Mouse (Mus musculus) spleen, adult 12 weeks (tissue): Measurements from ENCODE around the gene Gm21962.

Experiments used
- DNase-seq: peaks from one replicate; pipeline ENCODE4 v3.0.0; 2022; ENCODE audit warnings: low spot score

Gene Gm21962

DNA sequence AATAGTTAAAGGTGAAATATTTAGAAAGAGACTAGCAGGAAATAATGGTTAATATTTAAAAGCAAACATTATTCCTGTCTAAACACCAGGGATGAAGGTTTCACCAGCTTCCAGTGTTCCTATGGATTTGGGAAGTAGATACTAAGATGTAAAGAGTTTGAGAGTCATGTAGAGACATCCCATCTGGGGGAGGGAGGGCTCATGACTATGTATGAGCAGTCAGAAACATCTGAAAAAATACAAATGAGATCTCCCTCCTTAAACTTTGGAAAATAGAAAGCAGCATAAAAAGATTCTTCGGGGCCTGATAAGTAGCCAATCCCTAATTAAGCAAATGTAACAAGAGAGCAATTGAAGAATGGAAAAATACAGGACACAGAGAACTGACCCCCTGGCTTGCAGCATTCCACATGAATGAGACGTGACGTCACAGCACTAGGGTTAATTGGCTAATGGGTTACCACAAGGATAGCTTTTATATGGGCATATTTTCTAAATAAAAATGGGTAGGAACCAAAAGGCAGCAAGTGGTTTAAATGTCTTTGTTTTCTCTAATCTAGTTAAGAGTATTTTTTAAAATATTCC is 45.3 kb downstream of the Gm21962 start:
- DNase-seq = no peak
